Comparison of ENCODE assay signal across 23 mouse cellular contexts in the genomic region with DNA sequence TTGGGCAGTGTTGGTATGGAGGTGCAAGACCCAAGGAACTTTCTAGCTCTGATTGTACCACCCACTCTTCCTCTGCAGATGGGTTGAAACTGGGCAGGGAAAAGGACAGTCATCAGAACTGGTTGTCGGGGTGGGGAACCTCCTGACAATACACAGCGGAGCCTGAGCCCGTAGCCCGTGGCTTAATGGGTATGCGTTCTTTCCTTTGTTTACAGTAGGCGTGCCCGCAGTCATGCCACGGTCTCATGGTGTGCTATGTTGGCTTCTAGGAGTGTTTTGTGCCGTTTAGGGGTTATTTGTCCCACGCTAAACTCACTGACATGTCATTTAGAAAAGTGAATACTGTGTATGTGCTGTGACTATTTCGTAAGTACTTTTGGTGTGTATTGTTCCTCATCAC.
DNase-seq lines count a peak whose midpoint lies in the region; ATAC-seq and TF ChIP-seq lines count a peak whose summit lies in the region.
"Had no signal": no experiment of that assay in that cellular context is flagged by ENCODE, and none has a peak within 500 bp of the region (broad histone marks: within the 10 kb centered on the region; RNA-seq: fewer than 3 reads in every experiment).

No protein-coding gene starts in this region.

- H3K27ac ChIP-seq in liver, postnatal 0 days (ENCODE audit: low read depth), result no peak overlapping the region
- no peak overlapping the region for H3K27ac ChIP-seq in liver, embryonic 11.5 days (ENCODE audit: low read depth, low read length)
- peak overlapping the region; percentile 97 for H3K27ac ChIP-seq in midbrain, embryonic 13.5 days
- no peak overlapping the region for H3K27ac ChIP-seq in layer of hippocampus, adult 2 months
- H3K27ac ChIP-seq: embryonic facial prominence, embryonic 15.5 days; gastrocnemius, adult 2 months had no signal

- TF ChIP-seq CTCF in liver, postnatal 0 days (IDR thresholded peaks at IDR 0.05; ENCODE audit: low read depth), result no peak
- TF ChIP-seq CTCF in layer of hippocampus, adult 2 months (conservative IDR thresholded peaks at IDR 0.05), result no peak

- peak; percentile 9 for DNase-seq in liver, postnatal 0 days
- no peak for DNase-seq in liver, embryonic 11.5 days (ENCODE audit: low spot score)
- peak; percentile 31 for DNase-seq in testis, postnatal 10 days (ENCODE audit: low spot score)
- no peak for DNase-seq in testis, postnatal 14 days (ENCODE audit: low spot score)
- no peak for DNase-seq in natural killer cell, adult 2 months (ENCODE audit: low spot score in 2 of 2)
- no peak for DNase-seq in layer of hippocampus, adult 2 months (ENCODE audit: low spot score in 2 of 2)
- DNase-seq in spleen, postnatal 4 days (ENCODE audit: low spot score in 2 of 2), result no peak
- DNase-seq: adrenal gland, postnatal 36 days; cerebellum, adult 11-12 months; cerebellum, postnatal 14 days; gastrocnemius, adult 2 months; heart, postnatal 10 days; kidney, adult 18-20 months; kidney, postnatal 14 days; layer of hippocampus, adult 9-11 months; lung, embryonic 14.5 days; right cerebral cortex, postnatal 4 days; thymus, postnatal 36 days had no signal

- 0 out of 2 replicates have a peak, but pooled peaks cover 5% of the 10 kb centered on the region for H3K27me3 ChIP-seq in liver, postnatal 0 days (ENCODE audit: insufficient read depth, low read length)
- peaks cover 26% of the 10 kb centered on the region for H3K27me3 ChIP-seq in liver, embryonic 11.5 days (replicated peaks; ENCODE audit: control insufficient read depth, insufficient read depth, low read length)
- H3K27me3 ChIP-seq in midbrain, embryonic 13.5 days, result no peaks in the 10 kb centered on the region

- H3K36me3 ChIP-seq in liver, postnatal 0 days (replicated peaks; ENCODE audit: insufficient read depth, low read length), result no peaks in the 10 kb centered on the region
- no peaks in the 10 kb centered on the region for H3K36me3 ChIP-seq in liver, embryonic 11.5 days (ENCODE audit: control insufficient read depth, insufficient read depth, low read length)
- no peaks in the 10 kb centered on the region for H3K36me3 ChIP-seq in midbrain, embryonic 13.5 days
- H3K36me3 ChIP-seq: embryonic facial prominence, embryonic 15.5 days; G1E; limb, embryonic 10.5 days had no signal

- H3K4me2 ChIP-seq in liver, postnatal 0 days (ENCODE audit: low read depth, low read length), result no peak overlapping the region
- H3K4me2 ChIP-seq in liver, embryonic 11.5 days, result no peak overlapping the region
- H3K4me2 ChIP-seq in midbrain, embryonic 13.5 days (replicated peaks), result no peak overlapping the region

- H3K9ac ChIP-seq in liver, postnatal 0 days (replicated peaks), result no peak overlapping the region
- H3K9ac ChIP-seq in liver, embryonic 11.5 days (ENCODE audit: low read depth, low read length), result no peak overlapping the region
- H3K9ac ChIP-seq in midbrain, embryonic 13.5 days (replicated peaks), result no peak overlapping the region
- H3K9ac ChIP-seq: embryonic facial prominence, embryonic 15.5 days had no signal

- no peaks in the 10 kb centered on the region for H3K9me3 ChIP-seq in liver, postnatal 0 days (ENCODE audit: low read length)
- no peaks in the 10 kb centered on the region for H3K9me3 ChIP-seq in liver, embryonic 11.5 days (ENCODE audit: control insufficient read depth, low read length)
- no peaks in the 10 kb centered on the region for H3K9me3 ChIP-seq in midbrain, embryonic 13.5 days
- H3K9me3 ChIP-seq: embryonic facial prominence, embryonic 15.5 days; G1E; limb, embryonic 10.5 days had no signal

- H3K4me3 ChIP-seq in liver, postnatal 0 days (ENCODE audit: low read depth, low read length), result no peak overlapping the region
- no peak overlapping the region for H3K4me3 ChIP-seq in liver, embryonic 11.5 days (ENCODE audit: low read depth, low read length)
- no peak overlapping the region for H3K4me3 ChIP-seq in midbrain, embryonic 13.5 days (replicated peaks)
- no peak overlapping the region for H3K4me3 ChIP-seq in layer of hippocampus, adult 2 months
- H3K4me3 ChIP-seq: gastrocnemius, adult 2 months had no signal

- ATAC-seq in liver, postnatal 0 days, result no peak
- no peak for ATAC-seq in liver, embryonic 11.5 days (replicated peaks; ENCODE audit: low FRiP score)
- no peak for ATAC-seq in midbrain, embryonic 13.5 days
- ATAC-seq: CD4-positive, CD25-positive, alpha-beta regulatory T cell, adult 4 months had no signal

- no peak for TF ChIP-seq EP300 in liver, postnatal 0 days (IDR thresholded peaks at IDR 0.05; ENCODE audit: low read depth)

- WGBS in liver, postnatal 0 days (ENCODE audit: insufficient replicate concordance), result 75% methylated on average over 11 of the region's 11 CpGs
- 76% methylated on average over 11 of the region's 11 CpGs for WGBS in liver, embryonic 11.5 days
- 65% methylated on average over 11 of the region's 11 CpGs for WGBS in midbrain, embryonic 13.5 days

- H3K4me1 ChIP-seq in liver, postnatal 0 days (ENCODE audit: insufficient read depth), result peaks cover 6% of the 10 kb centered on the region; the same call in 1 of the 2 replicates
- no peaks in the 10 kb centered on the region for H3K4me1 ChIP-seq in liver, embryonic 11.5 days (replicated peaks; ENCODE audit: control insufficient read depth, insufficient read depth, low read length)
- peaks cover 22% of the 10 kb centered on the region for H3K4me1 ChIP-seq in midbrain, embryonic 13.5 days (replicated peaks)

Comparison
In these comparisons a context has a peak if more than half of its experiments do, and no peak if none do; other contexts are left out.
1. DNase-seq: peak in liver, postnatal 0 days (single experiment) and testis, postnatal 10 days (single experiment); none in liver, embryonic 11.5 days (single experiment), testis, postnatal 14 days (single experiment), natural killer cell, adult 2 months (0 of 2), layer of hippocampus, adult 2 months (0 of 2) and spleen, postnatal 4 days (0 of 2).